Mouse (Mus musculus) spleen, adult 18-20 months (tissue): ENCODE data around the gene Rpl23.

ENCODE experiments used
- DNase-seq, 2 experiments: peaks; one replicate each; pipeline ENCODE4 v3.0.0; 2022; ENCODE audit warnings: mixed read lengths in 2 of 2

The Rpl23 gene

GRCm38 (mm10) chr11:97813085-97813484, 30.8 kb upstream of the Rpl23 start:
- DNase-seq = no peak

DNA sequence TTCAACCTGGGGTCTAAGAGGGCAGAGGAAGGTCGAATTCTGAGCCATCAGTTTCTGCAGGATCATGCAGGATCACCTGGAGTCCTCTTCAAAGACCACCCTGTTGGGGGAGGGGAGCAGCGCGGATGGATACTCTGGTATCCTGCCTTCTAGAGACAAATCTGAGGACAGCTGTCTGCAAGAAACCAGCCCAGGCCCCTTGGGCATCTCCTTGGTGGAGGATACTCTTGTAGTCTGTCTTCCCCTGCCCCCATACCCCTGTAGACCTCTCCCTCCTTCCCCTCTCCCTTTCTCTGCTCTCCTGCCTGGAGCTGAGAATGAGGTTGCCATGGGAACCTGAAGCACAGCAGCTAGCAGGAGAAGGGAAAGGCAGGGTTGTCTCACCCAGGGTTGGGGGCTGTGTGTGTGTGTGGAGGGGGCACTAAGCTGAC, 30.3 kb upstream of the Rpl23 start:
- no peak for DNase-seq

GRCm38 (mm10) chr11:97811569-97812362, 29.5 kb upstream of the Rpl23 start:
- DNase-seq = no peak

GRCm38 (mm10) chr11:97810970-97811369, 28.7 kb upstream of the Rpl23 start:
- no peak for DNase-seq

DNA sequence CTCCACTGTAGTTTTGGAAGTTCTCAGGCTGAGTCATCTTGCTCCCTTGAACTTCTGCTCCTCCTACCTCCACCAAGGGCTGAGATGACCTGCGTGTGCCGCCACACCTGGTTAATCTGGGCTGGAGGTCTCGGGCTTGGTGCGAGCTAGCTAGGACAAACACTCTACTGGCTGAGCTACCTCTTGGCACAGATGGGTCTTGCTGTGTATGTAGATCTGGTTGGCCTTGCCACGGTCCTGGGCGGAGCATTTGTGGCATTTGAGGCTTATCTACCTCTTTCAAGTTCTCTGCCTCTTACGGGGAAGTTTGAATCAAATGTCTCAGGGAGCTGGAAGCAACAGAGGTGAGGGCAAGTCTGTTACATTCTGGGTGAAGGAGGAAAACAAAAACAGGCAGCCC, 28.1 kb upstream of the Rpl23 start:
- no peak for DNase-seq

DNA sequence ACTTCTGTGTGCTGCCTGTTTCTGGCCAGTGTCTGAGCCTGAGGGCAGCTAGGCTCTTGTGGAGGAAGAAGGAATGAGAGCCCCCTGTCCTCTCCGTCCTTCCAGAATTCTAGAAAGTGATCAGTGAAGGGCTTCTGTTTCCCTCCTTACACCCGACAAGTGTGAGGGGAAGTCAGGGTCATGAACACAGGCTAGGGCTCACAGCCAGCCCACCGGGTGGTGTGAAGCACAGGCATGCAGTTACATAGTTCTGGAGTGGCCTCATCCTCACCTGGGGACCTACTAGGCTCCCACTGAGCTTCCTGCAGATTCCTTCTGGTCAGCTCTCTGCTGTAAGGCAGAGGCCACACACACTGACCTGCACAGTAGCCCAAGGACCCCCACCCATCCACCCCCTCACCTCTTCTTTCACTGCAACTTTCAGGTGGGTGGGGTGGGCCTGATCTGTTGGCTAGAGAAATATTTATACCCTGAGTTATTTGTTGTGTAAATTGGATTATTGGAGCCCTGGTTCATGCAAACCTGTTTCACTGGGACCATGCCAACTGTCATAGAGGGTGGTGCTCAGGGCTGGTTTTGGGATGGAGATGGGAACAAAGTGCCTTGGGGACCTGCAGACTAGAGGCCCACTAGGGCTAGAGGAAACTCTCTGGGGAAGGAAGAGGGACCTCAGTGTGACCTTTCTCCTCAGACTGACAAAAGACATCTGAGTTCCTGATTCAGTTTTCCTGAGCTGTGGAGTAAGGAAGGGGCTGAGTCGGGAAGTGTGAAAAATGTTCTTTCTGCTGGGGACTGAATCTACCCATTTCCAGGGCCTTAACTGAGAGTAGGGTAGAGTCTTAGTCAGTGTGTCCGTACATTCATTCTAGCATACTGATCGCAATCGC, 27.2 kb upstream of the Rpl23 start:
- no peak for DNase-seq

DNA sequence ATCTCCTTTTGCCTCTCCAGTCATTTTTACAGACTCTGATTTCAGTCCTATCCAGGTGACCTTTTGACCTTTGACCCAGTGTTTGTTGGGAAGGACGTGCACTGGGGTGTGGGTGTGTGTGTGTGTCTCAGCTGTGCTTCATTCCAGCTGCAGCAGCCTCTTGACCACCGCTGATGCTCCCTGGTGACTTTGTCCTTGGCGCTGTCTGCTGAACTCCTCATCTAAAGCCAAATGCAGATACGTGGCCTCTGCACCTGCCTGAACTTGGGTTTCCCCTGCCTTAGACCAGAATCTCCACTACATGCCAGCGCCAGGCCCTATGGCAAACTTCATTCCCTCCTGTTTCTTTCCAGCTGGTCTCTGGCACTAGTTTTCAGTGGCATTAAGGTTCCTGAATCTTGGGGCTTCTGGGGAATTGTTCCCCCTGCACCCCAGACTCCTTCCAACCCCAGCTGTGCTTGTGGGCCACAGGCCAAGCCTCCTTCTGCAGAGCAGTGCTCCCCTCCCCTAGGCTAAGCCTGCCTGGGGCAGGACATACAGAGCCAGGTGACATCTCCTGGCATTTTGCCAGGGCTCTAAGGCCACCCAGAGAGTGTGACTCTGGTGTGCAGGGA, 26.5 kb upstream of the Rpl23 start:
- no peak for DNase-seq

DNA sequence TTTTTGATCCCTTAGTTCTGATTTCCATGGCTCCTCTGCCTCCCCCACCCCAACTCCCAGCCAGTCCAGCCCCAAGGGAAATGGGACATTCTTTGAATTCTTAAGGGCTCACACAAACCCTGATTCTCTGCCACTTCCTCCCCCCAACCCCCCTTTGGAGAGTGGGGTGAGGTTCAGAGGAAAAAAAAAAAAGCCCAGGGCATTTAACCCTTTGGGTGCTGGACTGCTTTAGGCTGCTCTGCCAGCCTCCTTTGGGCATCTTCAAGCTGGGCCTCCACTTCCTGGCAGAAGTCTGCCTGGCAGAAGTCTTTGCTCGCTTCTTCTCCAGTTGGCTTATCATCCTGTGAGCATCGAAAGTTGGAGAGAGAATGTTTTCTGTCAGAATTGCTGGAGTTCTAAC, 25.9 kb upstream of the Rpl23 start:
- DNase-seq = no peak

DNA sequence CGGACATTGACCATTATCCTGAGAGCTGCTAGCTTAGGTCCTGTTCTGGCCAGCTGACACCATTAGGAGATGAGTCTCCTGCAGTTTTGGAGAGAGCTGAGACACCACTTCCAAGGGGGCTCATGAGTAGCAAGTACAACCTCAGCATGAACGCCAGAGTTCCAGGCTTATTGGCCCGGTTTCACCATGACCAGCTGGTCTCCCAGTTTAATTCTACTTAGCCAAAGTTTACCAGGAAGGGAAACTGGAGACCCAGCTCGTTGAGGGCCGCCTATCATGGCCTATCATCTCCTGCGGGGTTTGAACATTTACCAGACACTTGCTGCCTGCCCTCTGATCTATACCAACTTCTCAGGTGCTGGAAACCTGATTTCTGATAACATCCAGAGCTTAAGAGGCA, 25.4 kb upstream of the Rpl23 start:
- no peak for DNase-seq

GRCm38 (mm10) chr11:97806613-97806964, 24.4 kb upstream of the Rpl23 start:
- no peak for DNase-seq

- DNase-seq = no peak
Measured at GRCm38 (mm10) chr11:97805662-97806612, 23.7 kb upstream of the Rpl23 start.

GRCm38 (mm10) chr11:97804841-97805661, 22.8 kb upstream of the Rpl23 start:
- no peak for DNase-seq

- DNase-seq = no peak
Measured at GRCm38 (mm10) chr11:97803847-97804246, 21.6 kb upstream of the Rpl23 start.

GRCm38 (mm10) chr11:97802495-97802894, 20.3 kb upstream of the Rpl23 start:
- DNase-seq = no peak

DNA sequence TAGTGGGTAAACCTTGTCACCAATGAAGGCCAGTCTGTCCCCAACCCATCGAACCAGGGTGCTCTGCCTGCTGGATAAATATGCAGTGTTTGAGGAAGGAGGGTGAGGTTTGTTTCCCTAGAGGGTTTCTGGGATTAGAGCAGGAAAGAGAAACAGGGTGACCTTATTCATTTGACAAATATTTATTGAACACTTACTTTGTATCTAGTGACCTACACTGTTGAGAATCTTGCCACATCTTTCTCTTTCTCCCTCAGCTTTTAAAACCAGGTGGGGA, 19.9 kb upstream of the Rpl23 start:
- no peak for DNase-seq

- DNase-seq = no peak
Measured at GRCm38 (mm10) chr11:97801409-97802193, 19.4 kb upstream of the Rpl23 start.

GRCm38 (mm10) chr11:97800691-97801408, 18.6 kb upstream of the Rpl23 start:
- DNase-seq = no peak

GRCm38 (mm10) chr11:97799994-97800690, 17.9 kb upstream of the Rpl23 start:
- DNase-seq = peak; percentile 70 to 74

DNA sequence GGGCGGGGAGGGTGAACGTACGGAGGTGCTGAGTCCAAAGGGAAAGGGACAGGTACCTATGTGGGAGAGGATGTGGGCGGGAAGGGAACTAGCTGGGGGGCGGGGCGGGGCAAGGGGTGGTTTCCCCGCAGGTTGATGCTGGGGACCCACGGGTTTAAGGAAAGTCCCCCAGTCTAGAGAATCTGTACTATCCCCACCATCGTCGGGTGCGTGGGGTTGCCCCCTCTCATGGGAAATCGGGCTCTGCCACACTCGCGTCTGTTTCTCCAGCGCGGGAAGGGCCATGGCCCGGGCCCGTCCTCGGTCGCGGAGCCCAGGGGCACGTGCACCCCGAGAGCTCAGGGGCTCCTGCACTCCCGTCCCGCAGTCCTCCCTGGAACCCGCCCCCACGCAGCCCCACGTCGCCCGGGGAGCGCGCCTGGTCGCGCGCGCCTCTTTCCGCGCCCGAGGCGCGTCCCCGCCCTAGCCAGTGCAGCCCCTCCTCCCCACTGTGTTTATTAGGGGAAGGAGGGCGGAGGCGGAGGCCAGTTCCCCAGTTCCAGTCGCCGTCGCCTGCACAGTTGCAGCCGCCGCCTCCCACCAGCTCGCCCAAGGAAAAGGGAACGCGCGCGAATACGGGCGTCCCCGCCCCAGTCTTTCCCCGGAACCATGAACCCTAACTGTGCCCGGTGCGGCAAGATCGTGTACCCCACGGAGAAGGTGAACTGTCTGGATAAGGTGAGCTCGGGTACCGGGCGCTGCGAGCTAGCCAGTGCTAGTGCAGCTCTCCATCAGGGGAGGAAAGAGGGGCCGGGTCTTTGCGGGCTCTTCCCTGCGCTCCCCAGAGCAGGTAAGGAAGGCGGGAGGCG, 17.1 kb upstream of the Rpl23 start:
- peak; percentile 83 to 87 for DNase-seq
